Mouse (Mus musculus) left cerebral cortex, adult 11 months (tissue): ENCODE measurements around the gene Slc25a18.
"Not testable (repeated sequence)": the region's sequence is repeated elsewhere in the genome, so short reads cannot be mapped to it uniquely, and the experiment has no call there.

Source experiments
- DNase-seq: peaks from one replicate; pipeline ENCODE4 v3.0.0; 2022; ENCODE audit warnings: low spot score

The Slc25a18 gene

DNA sequence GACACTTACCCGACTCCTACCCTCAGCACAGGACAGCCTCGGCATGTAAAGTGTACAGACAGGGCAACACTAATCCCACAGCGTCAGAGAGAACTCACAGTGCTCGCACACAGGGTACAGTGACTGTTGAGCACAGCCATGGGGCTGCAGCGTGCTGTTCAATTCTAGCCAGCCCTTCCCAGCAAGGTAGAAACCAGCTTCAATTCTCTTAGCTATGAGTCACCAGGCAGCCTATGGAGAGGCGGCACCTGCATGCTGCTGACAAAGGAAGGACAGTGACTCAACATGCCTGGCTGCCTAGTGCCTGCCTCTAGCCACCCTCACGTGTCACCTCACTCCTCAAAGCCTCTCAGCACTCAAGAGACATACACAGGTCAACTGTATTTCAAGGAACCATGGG is 24.6 kb downstream of the Slc25a18 start:
- DNase-seq: peak; percentile 40

DNA sequence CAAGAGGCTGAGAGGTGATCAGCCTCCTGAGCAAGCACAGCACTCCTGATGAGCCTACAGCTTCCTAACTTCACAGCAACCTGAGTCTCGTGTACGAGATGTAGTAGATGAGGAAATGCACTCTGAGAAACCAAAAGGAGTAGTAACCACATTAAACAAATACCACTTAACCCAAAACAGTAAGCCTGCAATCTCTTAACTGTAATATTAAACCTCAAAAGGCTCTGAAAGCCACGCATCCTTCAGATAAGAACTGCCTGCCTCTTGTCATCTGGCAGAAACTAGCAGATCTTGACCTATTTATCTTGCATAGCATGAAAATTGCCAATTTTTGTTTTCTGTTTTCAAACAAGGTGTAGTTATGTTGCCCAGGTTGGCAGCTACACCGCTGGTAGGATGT is 25.5 kb downstream of the Slc25a18 start:
- DNase-seq: no peak

DNA sequence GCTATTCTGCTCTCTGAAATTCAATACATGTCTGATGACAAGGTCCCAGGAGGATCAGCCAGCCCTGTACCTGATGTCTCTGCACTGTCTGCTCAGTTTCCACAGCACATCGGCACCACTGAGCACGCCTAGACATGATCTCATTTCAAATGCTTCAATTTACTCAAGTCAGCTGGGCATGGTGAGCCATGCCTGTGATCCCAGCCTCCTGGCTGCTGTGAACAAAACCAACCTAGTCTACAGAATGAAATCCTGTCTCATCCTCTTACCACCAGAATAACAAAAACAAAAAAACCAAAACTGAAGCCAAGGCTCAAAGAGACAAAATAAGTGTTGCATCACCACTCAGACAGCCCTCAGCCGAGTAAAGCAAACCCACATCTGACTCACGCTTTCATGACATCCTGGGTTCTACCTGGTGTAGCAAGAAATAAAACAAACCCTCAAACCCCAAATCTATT is 26.2 kb downstream of the Slc25a18 start:
- no peak for DNase-seq

DNA sequence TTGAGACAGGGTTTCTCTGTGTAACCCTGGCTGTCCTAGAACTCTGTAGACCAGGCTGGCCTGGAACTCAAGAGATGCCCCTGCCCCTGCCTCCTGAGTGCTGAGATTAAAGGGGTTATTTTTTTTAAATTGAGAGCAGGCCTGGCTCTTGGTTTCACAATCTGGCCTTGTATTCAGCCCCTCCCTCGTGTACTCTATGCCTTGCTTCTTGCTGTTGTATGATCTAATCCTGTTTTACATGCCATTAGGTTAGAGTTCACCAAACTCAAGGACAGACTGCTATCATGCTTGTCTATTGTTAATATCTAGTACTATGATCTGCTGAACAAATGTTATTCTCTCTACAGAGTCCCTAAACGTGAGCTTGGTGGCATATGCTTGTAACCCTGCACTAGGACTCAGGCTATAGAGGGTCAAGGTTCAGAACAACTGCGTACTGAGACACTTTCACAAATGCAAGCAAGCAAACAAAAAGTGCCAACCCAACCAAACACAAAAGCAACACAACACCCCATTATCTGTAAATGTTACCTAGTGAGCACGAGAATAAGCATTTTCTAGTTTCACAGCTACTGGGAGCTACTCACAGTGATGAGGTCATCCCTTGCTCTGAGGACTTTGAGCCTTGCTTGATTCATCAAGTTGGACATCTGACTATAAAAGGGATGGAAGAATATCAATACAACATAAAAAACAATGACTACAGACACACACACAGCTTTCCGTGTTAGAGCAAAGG is 33.8 kb downstream of the Slc25a18 start:
- DNase-seq: no peak

DNA sequence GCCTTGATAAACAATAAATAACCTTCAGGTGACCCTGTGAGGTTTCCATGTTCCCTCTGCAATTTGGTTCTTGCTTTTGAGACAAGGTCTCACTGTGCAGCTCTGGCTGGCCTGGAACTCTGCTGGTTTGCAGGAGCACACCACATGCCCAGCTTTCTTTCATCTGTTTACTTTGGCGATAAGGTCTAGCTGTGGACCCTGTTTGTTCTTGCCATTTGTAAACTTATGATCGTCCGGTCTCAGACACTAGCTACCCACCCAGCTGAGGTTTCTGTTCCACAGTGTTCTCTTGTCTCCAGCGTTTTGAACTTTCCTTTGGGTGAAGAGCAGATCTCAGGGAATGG is 34.3 kb downstream of the Slc25a18 start:
- DNase-seq: no peak

DNA sequence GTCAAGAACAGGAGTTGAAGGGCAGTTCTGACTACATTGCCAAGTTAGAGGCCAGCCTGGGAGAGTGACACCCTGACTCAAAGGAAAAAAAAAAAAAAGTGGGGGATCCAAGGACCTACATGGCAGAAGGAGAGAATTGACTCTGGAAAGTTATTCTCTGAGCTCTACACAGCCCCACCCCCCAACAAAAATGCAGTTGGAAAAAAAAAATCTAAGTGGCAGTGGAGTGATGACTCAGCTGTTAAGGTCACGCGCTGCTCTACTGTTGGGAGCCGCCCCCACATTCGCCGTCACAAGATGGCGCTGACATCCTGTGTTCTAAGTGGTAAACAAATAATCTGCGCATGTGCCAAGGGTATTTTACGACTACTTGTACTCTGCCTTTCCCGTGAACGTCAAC is 38.6 kb downstream of the Slc25a18 start:
- not testable (repeated sequence) for DNase-seq

DNA sequence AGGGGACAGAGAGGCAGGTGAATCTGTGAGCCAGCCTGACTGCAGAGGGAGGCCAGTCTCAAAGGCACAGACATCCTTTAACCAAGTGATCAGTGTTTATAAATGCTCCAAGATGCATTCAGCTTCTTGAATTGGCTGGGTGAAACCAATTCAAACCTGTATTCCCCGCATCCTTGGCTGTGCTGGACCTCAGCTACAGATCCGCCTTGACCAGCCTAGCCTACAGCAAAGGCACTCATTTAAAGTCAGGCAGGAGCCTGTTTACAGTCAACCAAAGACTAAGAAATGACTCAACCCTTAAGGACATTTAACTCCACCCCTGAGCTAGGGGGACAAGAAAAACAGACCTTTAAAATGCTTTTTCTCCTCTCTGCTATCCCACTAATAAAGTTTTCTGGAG is 45.9 kb downstream of the Slc25a18 start:
- DNase-seq: no peak

DNA sequence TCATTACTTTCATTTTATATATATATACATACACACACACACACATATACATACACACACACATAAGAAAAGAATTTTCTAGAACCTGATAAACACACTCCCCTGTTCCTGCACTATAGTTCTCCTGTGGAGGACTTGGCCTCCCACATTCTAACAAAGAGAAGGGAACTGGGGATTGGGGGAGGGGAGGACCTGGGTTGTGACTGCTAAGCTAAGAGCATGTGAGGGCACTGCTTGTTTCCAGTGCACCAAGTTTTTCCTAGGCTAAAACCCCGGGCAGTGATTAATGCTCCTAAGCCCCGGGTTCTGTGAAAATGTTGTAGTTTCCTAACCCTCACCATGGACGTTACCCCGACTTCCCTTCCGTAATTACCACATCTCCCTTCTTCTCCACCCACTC is 46.8 kb downstream of the Slc25a18 start:
- DNase-seq: no peak

DNA sequence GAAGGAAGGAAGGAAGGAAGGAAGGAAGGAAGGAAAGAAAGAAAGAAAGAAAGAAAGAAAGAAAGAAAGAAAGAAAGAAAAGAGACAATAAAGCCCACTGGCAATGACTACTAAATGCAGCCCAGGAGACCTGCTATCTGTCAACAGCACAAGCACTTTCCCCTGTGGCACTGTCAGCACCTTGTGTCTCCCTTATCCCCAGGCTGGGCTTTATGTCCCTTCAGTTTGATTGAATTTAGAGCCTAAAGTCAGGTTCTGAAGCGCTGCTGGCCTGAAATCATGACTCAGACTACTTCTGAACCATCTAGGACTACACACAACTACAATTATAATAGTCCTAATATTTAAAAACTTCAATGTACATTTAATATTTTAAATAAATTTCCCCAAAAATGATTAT is 47.6 kb downstream of the Slc25a18 start:
- DNase-seq: no peak

DNA sequence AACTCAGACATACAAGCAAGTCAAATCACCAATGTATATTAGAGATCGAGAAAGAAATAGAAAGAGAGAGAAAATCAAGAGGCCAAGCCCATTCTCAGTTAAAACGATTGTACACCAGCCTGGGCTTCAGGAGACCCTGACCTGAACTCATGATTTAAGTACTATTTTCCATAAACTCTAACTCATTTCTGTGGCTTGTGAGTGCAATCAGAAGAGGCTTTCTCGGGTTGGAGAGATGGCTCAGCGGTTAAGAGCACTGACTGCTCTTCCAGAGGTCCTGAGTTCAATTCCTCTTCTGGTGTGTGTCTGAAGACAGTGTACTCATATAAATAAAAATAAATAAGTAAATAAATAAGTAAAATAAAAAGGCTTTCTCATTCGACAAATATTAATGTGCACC is 48.3 kb downstream of the Slc25a18 start:
- DNase-seq: no peak

DNA sequence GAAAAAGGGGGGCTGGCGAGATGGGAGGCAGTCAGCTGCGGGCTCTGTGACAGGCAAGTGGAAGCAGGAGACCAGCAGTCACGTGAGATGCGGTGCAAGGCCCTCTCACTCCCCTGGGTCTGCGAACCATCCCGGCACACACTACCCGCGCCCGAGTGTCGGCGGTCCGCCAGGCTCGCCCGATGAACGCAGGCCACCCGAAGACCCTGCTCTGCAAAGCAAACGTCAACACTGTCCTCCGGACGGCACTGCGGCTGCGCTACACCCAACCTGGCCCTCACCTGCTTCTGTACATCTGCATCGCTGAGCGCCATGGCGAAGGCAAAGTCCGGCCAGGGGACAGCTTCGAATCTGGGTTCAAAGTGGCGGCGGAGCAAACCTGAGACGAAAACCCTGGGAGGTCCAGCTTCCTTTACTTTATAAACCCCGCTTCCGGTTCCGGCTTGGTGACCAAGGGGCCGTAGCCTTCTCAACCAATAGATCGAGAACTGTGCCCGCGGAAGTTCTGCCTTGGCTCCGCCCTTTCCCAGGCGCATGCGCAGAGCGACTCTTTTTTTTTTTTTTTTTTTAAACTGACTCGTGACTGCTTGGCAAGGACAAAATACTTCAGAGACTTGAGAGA is 49.0 kb downstream of the Slc25a18 start, which contains the start of gene Atp6v1e1:
Atp6v1e1 (minus strand) TSS at position 487 of the 622 bp plus-strand sequence.
- DNase-seq: peak; percentile 87

DNA sequence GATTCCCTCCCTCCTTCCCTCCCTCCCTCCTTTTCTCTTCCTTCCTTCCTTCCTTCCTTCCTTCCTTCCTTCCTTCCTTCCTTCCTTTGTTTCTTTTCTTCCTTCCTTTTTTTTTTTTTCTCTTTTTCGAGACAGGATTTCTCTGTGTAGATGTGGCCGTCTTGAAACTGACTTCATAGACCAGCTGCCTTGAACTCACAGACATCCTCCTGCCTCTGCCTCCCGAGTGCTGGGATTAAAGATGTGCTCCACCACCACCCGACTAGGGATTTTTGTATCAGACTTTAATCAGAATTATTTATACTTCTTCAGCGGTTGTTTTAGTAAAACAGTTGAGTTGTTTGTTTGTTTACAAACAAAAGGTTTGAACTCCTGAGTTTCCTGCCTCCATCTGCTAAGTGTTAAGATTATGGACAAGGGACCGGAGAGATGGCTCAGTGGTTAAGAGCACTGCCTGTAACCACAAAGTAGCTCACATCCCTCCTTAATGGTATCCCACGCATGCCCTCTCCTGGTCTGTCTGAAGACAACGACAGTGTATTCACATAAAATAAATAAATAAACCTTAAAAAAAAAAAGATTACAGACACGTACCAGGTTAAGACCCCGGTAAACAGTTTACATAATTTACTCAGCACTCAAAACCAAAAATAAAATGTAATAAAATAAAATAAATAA is 49.7 kb downstream of the Slc25a18 start:
- DNase-seq: no peak

DNA sequence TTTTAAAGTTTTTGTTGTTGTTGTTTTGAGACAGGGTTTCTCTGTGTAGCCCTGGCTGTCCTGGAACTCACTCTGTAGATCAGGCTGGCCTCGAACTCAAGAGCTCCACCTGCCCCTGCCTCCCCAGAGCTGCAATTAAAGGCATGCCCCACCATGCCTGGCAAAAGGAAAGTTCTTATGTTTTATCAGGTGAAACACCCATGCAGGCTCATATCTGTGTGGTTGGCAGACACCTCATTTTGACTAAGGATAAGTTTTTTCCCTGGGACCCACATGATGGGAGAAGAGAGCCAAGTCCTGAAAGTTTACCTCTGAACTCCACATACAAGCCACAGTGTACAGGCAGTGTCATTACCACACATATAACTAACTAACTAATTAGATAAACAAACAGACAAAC is 56.7 kb downstream of the Slc25a18 start:
- no peak for DNase-seq

DNA sequence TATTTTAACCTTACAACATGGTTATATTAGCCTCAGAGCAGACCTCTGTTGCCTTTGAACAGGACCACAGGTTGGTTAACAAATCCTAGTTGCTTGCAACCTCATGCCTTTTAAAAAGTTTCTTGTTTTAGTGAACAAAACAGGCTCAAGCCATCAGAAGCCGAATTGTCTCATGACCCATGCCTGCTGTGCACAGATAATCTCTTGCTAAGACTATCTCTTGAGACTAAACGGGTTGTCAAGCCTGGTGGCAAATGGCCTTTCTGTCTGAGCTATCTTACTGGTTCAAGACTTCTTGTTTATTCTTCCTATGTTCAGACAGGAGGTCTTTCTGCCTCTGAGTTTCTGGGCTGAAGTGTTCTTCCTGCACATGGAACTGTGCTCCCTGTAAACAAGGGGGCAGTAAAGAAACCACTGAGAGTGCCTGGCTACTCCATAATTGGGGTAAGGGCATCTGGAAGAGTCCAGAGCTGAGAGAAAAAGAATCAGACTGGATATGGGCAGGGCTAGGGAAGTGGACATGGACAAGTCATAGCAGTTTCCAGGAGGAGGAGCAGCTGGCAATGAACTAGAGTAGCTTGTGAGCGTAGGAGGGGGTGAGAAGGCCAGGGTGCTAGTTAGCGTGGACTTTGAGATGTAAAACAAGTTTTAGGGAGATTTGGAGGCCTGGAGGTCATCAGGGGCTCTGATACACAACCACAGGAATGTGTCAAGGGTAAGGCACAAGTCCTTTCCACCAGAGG is 57.7 kb downstream of the Slc25a18 start:
- DNase-seq: no peak

DNA sequence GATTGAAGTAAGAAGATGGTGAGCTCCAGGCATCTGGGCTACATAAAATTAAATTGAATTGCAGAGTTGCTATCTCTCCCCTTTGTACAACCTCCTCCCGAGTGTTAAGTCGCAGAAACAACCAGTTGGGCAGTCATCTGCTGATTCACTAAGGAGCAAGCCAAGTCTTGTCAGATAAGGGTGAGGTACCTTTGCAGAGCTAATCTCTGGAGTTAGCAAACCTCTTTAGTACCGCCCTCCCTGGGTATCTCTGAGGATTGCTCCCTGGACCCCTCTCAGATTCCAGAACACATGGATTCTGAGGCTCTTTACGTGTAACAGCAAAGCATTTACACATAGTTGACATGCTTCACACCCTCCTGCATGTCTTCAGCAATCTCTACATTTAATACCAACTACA is 58.7 kb downstream of the Slc25a18 start:
- no peak for DNase-seq

DNA sequence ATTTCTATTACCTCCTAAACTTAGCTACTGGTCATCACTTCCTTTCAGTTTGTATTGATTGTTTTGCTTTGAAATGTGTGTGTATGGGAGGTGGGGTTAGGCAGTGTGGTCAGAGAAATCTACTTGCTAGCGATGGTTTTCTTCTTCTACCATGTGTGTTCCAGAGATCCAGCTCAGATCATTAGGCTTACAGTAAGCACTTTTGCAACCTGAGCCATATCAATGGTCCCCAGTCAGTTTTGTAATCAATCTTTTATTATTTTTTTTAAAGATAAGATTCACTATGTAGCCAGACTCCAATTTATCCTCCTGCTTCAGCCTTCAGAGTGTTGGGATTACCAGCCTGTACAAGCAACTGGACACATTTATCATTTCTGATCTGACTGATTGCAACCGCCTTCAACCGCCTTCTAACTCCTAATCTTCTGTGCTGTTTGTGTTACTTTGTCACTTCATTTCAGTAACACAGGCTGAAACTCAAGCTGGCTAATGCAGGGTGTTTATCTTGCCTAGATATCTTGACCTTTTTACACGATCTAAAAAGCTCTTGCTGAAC is 61.5 kb downstream of the Slc25a18 start:
- no peak for DNase-seq

DNA sequence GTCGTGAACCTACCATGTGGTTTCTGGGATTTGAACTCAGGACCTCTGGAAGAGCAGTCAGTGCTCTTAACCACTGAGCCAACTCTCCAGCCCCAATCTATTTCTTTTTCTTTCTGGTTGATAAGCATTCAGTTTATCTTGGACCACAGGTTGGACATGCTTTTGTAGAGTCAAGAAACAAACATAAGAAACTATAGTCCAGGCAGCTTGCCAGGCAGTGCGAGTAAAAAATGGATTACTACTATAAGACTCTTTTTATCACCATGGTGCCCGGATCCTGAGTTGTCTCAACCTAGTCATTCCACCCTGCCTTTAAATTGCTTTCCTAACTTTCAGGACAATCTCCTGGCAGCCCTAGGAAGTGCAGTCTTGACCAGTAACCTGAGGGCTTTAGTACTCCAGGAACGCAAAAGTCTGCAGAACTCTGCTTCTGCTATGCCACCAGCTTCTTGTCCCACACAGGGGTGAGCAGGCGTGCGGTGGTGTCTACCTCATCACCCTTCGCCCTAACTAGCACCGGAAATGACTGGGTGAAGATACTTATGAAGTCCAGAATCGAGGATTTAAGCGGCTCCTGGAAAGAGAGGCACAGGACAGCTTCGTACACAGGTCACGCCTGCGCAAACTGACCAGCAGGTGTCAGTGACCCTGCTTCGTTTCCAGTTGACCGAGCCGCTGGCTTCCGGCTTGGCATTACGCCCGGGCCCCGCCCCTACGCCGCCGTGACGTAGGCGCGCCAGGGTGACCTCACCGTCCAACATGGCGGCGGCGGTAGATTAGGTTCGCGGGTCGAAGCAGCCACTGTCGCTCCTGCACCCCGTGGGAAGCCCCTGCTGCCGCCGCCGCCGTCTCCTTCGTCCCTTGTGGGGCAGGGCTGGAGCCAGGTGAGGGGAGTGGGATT is 62.3 kb downstream of the Slc25a18 start, which contains the start of gene Bcl2l13:
Bcl2l13 (plus strand) TSS at position 739 of the 901 bp plus-strand sequence.
- DNase-seq: peak; percentile 85

DNA sequence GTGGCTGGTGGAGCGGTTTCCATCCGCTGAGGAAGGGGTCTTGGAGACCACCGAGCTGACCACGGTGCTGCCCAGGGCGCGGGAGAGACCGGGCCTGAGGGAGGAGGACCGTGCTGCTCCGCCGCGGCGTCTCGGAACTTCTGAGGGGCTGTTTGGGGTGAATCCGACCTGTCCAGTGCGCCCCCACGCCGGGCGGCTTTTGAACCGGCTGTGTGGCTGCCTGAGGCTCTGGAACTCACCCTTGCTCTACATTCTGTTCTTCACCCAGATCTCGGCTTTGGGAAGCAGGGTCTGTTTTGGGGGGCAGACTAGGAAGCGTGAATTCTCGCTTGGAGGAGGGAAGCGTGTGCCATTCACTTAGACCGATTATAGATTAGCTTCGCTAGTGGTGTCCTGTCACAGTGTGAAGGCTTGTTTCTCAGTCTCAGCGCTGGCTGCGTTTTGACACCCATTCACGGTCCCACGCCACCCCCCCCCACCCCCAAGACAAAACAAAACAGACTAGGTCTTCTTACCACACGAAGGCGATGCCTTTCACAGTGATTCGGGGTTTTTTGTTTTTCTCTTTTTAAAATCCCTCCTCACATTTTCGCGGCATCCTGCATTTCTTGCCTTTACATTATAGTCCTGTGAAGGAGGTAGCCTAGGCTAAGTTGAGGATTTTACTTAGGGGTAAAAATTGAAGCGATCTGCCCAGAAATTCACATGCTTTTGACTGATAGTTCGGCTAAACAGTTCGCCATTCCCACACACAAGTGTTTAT is 63.2 kb downstream of the Slc25a18 start:
- no peak for DNase-seq

DNA sequence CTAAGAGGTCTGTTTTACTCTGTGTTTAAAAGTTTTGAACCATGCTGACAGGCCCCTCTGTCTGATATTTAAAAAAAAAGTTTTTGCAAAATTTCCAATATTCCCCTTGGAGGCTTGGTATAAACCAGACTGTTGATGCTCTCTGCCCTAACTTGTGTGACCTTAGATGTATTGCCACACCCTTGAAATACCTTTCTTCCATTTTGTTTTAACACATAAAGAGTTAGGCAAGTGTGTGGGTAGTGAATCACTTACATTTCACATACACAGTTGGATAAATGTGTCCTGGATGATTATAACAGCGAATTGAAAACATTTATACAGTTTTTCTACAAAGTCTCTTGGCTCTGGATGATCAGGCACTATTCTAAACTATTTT is 63.8 kb downstream of the Slc25a18 start:
- no peak for DNase-seq

DNA sequence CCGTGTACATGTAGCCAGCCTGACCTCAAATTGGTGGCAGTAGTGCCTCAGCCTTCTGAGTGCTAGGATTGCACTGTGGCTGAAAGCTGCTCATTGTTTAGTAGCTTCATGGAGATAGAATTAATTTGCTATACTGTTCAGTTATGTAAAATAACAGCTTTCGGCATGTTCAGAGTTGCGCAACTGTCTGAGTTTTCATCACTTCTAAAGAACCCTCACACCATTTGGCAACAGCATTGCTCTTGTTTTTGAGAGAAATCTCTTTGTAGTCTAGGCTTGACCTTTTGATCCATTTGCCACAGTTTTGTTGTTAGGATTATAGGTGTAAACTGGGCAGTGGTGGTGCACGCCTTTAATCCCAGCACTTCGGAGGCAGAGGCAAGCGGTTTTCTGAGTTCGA is 66.9 kb downstream of the Slc25a18 start:
- no peak for DNase-seq
